Mouse (Mus musculus): ENCODE results near the gene Prkab1.

The Prkab1 gene

DNA sequence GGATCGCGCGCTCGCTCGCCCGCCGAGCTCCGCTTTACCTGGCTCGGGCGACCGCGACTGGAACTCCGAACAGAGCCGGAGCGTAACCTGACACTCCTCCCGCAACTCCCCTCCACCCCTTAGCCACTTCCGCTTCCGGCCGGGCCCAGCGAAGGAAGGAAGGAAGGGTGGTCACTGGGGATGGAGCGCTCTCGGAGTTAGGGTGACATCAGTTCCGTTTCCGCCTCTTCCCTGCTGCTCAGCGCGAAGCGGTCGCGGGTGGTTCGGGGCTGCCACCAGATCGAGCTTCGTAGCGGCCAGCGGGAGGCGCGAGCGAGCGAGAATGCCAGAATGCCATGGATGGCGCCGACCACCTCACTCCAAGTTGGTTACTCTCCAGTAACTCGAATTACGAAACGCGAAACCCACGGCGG is at the start of gene Prkab1:
Prkab1 (minus strand) TSS at position 182 of the 413 bp plus-strand sequence.
- peak; percentile 92 for DNase-seq (ENCODE audit: low spot score in 2 of 2)

DNA sequence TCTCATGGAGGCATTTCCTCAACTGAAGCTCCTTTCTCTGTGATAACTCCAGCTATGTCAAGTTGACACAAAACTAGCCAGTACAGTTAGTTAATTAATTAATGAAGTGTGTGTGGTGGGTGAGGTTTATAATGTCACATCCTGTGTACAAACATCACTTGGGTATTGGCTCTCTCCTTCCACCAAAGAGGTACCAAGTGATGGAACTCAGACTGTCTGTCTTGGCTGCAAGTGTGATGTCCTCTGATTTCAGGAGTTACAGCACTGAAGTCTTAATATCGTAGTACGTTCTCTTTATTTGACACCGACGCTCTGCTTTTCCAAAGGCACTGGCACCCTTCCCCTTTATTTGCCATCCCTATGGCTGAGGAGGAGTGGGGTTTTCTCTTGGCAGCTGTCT is 45.3 kb upstream of the Prkab1 start:
- DNase-seq (ENCODE audit: low spot score in 2 of 2): no peak

DNA sequence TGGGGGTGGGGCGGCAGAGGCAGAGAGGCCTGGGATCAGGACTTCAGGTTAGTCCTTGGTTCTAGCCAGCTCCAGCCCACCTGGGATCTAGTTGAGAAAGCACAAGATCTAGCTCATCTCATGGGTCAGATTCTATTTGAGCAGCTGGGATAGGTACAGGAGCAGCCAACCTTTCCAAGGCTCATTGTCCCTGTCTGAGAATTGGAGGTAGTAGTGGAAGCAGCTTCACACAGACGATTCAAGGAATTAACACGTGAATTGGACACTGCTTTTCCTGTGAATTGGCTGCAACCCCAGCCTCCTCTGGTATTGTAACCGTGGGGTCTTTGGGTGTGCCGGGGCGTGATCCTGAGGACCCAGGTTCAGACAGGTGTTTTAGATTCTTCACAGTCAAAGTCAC is 28.5 kb upstream of the Prkab1 start:
- DNase-seq (ENCODE audit: low spot score in 2 of 2): no peak

GRCm38 (mm10) chr5:116052171-116052570 is 27.9 kb upstream of the Prkab1 start:
- DNase-seq (ENCODE audit: low spot score in 2 of 2): no peak

GRCm38 (mm10) chr5:116049821-116050220 is 25.5 kb upstream of the Prkab1 start:
- DNase-seq (ENCODE audit: low spot score in 2 of 2): no peak

DNA sequence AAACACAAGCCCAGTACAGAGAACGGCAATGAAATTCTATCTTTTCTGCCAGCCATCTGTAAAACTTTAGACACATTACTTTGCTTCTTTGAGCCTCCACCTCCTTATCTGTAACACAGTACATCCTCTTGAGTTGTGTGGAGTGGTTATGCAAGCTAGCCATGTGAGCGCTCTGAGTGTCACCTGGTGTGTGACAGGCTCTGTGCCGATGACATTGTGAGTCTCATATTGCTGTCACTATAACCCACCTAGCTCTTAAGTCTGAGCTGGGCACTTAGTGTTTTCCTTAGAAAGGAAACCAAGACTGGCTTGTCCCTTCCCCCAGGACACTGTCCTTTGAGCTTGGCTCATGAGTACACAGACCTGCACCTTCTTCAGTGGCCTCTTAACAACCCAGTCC is 24.0 kb upstream of the Prkab1 start:
- DNase-seq (ENCODE audit: low spot score in 2 of 2): no peak

DNA sequence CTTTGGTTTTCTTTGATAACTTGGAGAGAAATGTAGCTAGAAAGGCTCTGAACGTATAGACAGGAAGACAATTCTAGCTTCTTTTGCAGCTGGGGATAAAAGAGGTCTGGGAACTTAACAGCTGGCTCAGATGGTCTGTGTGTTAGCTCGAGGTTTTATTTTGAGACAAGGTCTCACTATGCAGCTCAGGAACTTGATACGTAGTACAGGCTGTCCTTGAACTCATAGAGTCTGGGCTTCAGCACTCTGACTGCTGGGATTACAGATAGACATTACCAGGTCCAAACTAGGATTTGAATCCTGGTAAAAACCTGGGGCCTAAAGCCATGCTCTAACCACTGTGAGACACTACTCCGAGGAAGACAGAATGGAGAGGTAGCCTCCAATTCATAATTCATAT is 21.9 kb upstream of the Prkab1 start:
- DNase-seq (ENCODE audit: low spot score in 2 of 2): no peak

- DNase-seq (ENCODE audit: low spot score in 2 of 2): no peak
These were observed 21.3 kb upstream of the Prkab1 start for GRCm38 (mm10) chr5:116045581-116045980.

GRCm38 (mm10) chr5:116042241-116042640 is 17.9 kb upstream of the Prkab1 start:
- DNase-seq (ENCODE audit: low spot score in 2 of 2): no peak

DNA sequence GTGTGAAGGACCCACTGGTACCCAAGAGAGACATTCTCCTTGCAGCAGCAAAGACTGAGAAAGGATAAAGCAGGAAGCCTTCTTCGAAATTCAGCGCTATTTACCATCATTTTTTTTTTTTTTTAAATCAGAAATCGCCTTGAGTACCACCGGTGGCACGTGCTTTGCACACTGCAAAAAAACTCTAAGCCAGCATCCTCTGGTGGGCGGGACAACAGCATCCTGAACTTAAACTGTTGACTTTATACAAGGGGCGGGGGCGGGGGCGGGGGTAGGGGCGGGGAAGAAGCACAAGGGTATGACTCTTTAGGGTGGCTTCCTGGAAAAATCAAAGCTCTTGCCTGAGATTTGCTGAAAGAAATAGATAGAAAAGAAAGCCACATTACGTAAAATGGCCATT is 15.4 kb upstream of the Prkab1 start:
- no peak for DNase-seq (ENCODE audit: low spot score in 2 of 2)

- DNase-seq (ENCODE audit: low spot score in 2 of 2): no peak
These were observed 13.4 kb upstream of the Prkab1 start for GRCm38 (mm10) chr5:116037731-116038130.

- no peak for DNase-seq (ENCODE audit: low spot score in 2 of 2)
These were observed 12.2 kb upstream of the Prkab1 start for GRCm38 (mm10) chr5:116036465-116036864.

DNA sequence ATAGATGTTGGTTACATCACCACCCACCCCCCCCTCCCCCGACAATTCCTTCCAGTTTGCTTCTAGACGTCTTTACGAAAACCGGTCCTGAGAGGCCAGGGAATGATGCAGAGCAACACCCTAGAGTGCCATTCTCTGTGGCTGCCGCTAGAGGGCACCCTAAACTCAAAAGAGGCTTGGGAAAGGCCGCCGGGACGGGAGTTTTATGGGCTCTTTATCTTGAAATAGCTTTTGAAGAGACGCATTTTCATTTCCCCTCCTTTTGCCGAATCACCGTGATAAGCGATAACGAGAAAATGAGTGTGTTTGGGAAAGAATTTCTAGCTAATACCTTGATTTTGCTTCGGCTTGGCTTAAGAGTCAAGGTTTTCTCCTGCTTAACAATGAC is 6.9 kb upstream of the Prkab1 start:
- DNase-seq (ENCODE audit: low spot score in 2 of 2): peak; percentile 35 to 75

DNA sequence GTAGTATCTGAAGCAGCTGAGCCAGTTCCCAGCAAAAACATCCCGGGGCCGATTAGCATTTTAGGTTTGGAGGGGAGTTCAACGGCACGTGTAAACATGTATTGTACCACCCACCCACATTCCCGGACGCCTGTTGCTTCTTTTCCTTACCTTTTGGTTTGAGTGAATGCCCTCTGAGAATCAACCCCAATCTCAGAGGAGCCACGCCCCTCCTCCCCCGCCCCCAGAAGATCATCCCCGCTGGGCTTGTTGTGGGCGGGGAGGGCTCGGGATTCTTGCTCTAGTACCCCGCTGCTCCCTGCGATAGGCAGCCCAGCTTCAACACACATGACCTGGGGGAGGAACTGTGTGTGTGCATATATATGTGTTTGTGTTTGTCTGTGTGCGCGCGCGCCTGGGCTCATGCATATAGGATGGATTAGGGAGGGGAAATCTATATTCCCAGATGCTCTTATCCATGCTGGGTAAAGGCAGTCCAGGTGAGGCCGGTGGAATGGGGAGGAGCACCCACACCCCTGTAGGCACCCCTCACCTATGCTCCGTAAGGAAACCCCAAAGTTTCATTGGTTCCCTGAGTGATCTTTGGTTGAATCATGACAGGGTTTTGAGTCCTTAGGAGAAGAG is 6.4 kb upstream of the Prkab1 start:
- no peak for DNase-seq (ENCODE audit: low spot score in 2 of 2)

DNA sequence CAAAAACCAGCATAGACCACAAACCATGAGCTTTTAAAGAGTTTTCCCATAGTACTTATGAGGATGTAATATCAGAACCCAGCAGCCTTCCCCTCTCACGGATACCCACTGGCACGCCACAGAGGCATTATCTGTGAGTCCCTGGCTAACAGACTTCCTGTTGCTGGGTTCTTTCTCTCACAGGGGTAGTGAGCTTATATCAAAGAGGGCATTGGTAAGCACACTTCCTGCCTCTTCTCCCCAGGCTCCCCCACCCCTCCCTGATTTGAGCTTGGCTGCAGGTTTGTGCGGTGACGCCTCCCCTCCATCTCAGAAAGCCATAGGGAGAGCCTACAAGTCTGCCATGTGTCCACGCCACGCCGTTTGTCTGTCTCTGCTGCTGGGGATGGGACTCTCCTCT is 4.8 kb upstream of the Prkab1 start:
- DNase-seq (ENCODE audit: low spot score in 2 of 2): peak; percentile 72 to 73

GRCm38 (mm10) chr5:116026561-116026960 is 2.3 kb upstream of the Prkab1 start:
- no peak for DNase-seq (ENCODE audit: low spot score in 2 of 2)

- no peak for DNase-seq (ENCODE audit: low spot score in 2 of 2)
These were observed 1.8 kb upstream of the Prkab1 start for GRCm38 (mm10) chr5:116026107-116026506.

GRCm38 (mm10) chr5:116023821-116024284 is 455 bp downstream of the Prkab1 start:
- no peak for DNase-seq (ENCODE audit: low spot score in 2 of 2)

DNA sequence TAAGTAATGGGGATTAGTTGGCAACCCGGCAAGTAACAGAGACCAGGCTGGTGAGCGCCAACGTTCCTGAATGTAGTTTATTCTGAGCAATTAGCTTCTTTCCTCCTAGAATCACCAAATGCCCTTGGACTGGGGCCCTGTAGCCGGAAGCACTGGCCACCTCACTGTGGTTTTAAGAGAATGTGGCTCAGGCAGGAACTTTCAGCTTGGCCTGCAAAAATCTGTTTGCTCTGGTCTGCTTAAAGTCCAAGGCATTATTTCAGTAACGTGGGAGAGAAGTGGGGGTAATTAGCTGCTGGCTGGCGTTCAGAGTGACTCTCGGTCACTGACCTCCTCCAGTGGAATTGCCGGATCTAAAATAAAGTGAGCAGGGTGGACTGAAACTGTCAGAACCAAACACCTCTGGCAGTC is 1.1 kb downstream of the Prkab1 start:
- DNase-seq (ENCODE audit: low spot score in 2 of 2): no peak

- DNase-seq (ENCODE audit: low spot score in 2 of 2): no peak
These were observed 1.6 kb downstream of the Prkab1 start for GRCm38 (mm10) chr5:116022658-116023200.

- DNase-seq (ENCODE audit: low spot score in 2 of 2): no peak
These were observed 2.2 kb downstream of the Prkab1 start for GRCm38 (mm10) chr5:116022131-116022530.

- no peak for DNase-seq (ENCODE audit: low spot score in 2 of 2)
These were observed 2.8 kb downstream of the Prkab1 start for GRCm38 (mm10) chr5:116021552-116021951.

- DNase-seq (ENCODE audit: low spot score in 2 of 2): no peak
These were observed 4.9 kb downstream of the Prkab1 start for GRCm38 (mm10) chr5:116019371-116019770.

GRCm38 (mm10) chr5:116018784-116019183 is 5.5 kb downstream of the Prkab1 start:
- DNase-seq (ENCODE audit: low spot score in 2 of 2): no peak
